Mouse (Mus musculus): Measurements from ENCODE around the gene Cd274. TPM values are rescaled to one million over a fixed set of nuclear protein-coding genes. Genes with fewer than 3 reads are reported as not detected.

The Cd274 gene
- total RNA-seq (2021) = 6.9 and 8.8 TPM in 2 replicates
- long read RNA-seq, partial matches to known transcripts = 2 of 4 reads
- long read RNA-seq, other reads (novel, unspliced or antisense) = 1 of 4 reads

DNA sequence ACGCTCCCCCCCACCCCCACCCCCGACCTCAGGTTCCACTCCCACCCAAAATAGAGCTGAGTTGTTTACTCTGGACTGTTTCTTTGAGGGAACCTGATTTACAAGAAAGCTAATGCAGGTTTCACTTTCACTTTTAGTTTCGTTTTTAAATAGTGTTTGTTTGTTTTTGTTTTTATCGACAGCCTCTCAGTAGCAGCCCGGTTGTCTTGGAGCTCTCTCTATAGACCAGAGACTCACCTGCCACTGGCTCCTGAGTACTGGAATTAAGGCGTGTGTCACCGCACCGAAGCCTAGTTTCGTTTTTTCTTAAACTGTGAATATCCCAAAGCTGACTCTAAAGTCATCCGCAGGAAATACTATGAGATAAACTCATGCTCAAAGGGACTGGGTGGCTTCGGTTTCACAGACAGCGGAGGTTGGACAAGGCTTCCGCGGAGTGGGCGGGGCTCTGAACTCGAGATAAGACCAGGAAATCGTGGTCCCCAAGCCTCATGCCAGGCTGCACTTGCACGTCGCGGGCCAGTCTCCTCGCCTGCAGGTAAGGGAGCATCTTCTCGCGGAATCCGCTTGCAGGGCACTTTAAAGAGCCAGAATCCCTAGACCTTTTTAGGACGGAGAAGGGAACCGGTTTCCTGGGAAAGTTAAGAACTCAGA, at the start of gene Cd274, which contains the start of gene Plgrkt:
Cd274 (plus strand) TSS at position 487 of the 654 bp plus-strand sequence.
Plgrkt (minus strand) TSS at position 422 of the 654 bp plus-strand sequence.
- peak; percentile 84 for DNase-seq

DNA sequence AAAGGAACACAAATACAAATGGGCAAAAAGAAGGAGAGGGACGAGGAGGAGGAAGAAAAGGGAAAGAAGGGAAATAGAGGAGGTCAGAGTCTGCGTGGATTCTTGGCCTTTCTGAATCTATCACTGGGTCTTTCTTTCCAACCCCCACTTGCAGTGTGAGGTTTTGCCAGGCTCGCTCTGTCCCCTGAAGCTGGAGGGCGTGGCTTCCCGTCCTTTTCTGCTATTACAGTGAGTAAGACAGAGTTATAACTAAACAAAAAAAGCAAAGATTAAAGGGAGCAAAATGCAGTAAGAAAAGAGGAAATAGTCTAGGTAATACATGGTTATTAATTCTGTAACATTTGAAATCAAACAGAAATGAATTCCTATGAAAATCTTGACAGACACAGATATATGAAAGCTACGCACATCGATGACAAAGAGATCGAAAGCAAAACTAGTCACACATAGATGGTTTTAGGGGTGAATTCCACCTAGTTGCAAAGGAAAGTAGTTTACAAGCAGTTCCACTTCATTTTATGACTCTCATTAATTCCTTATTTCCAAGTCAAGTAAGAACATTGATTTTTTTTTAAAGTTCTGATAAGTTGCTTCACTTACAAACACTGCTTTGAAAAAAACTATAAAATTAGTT, 43.7 kb upstream of the Cd274 start:
- DNase-seq = no peak

DNA sequence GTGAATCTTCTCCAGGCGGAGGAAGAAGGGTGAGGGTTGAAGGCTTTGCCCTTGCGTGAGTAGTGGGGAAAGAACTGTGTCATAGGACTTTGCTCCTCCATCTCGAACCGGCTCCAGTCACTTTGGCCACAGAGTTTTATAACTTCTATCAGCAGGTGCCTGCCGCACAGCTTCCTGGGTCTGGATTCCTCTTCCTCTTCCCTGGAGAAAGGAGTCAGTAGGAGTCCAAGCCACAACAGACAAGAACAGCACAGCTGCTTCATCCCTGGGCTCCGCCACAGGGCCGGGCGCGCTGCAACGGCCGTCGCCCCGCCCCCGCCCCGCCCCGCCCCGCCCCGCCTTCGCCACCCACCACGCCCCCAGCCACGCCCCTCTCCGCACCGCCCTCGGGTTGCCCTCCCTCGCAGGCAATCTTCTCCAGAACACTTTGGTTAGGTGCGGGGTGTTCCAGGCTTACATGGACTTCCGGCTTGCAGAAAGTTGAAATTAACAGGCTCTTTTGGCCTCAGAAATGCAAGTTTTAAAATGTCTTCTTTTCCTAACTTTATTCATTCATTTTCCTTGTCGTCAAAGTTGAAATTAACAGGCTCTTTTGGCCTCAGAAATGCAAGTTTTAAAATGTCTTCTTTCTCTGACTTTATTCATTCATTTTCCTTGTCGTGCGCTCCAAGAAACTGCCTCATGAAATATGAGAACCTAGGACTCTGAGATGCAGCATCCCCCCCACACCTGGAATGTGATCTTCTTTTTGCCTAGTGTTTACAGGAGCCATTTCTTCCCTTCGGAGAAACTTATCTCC, 42.0 kb upstream of the Cd274 start, which contains the start of gene Insl6:
Insl6 (minus strand) TSS at position 304 of the 799 bp plus-strand sequence.
- DNase-seq = peak; percentile 83

DNA sequence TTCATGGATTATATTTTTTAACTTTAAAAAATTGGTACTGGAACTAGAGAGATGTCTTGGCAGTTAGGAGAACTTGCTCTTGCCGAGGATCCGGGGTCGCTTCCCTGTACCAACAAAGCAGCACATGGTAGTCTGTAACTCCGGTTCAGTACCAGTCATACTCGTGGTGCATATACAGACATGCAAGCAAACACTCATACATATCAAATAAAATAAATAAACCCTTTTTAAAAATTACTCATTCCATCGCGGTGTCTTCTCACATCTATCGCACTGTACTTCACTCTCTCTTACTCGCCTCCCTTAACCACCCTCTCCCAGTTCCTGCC, 41.4 kb upstream of the Cd274 start:
- no peak for DNase-seq

DNA sequence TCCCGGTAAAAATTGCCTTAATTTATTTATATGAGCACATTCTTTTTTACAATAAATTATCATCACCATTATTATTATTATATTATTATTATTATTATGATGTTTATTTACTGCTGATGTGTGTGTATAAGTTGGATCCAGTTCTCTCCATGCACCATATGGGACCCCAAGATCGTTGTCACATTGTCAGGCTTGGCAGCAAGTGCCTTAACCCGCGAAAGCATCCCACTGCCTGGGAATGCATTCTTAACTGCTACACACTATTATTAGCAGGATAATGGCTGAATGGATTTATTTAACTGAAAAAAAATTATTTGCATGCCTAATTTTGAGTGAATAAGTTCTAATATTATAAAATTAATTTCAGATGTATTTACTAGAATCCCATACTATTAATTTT, 40.9 kb upstream of the Cd274 start:
- DNase-seq = no peak

DNA sequence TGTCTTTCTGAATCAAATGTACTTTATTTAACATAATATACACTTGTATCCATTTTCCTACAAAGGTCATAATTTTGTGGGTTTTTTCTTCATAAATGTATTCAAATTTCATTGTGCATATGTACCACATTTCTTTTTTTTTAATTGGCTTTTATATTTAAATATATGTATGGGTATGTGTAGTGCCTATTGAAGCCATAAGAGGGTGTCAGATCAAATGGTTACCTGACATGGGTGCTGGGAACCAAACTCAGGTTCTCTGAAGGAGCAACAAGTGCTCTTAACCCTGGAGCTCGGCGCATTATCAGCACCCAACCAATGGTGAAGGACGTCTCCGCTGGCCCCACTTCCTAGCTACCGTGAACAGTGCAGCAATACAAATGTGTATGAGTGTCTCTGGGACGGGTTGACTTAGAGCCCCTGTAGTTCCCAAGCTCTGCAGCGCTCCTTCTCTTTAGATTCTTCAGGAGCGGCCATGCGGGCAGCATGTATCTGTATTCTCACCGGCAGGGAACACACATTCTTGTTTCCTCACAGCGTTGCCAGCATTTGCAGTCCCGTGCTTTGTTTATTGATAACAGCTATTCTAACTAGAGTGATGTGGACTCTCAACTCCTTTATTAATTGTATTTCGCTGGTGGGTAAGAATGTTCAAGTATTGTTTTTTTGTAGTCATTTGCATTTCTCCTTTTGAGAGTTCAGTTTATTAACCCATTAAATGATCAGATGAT, 40.3 kb upstream of the Cd274 start:
- DNase-seq = no peak

DNA sequence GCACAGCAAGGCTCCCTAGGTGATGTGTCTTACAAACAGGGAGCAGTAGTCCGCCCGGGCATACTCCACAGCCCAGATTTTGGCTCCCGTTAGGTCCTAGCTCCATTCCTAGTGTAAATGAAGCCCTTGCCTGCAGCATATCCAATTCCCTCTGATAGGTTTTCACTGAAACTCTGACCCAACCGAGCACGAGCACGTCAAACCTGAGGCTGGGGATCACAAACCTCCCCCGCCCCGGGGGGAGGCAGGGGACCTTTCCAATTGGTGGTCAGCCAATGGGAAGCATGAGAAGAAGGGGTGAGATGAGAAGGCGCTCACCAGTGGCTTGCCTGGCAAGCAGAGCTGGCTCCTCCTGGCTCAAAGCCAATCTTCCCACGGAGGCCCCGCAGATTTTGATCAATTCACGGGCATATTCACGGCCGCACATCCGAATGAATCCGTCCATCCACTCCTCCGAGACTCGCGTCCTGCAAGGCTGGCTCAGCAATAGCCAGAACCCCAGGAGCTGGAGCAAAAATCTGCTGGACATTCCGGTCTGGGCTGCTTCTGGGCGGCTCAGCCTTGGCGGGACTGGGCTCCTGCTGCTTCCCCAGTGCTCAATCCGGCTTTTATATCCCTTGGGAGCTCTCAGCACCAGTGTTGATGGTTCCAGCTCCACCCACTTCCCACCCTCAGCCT, 33.0 kb upstream of the Cd274 start, which contains the start of gene Rln1:
Rln1 (minus strand) TSS at position 603 of the 678 bp plus-strand sequence.
- DNase-seq = peak; percentile 26

DNA sequence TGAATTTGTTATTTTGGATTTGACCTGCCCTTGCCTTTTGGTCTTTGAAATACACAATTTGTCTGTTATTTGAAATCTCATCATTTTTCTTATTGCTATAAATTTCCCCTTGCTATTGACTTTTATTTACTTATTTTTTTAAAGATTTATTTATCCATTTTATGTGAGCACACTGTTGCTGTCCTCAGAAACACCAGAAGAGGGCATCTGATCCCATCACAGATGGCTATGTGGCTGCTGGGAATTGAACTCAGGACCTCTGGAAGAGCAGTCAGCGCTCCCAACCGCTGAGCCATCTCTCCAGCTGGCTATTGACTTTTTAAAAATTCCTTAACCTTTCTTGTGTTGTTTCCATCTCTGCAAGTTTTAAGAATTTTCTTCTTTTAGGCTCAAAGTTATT, 30.6 kb upstream of the Cd274 start:
- DNase-seq = no peak

DNA sequence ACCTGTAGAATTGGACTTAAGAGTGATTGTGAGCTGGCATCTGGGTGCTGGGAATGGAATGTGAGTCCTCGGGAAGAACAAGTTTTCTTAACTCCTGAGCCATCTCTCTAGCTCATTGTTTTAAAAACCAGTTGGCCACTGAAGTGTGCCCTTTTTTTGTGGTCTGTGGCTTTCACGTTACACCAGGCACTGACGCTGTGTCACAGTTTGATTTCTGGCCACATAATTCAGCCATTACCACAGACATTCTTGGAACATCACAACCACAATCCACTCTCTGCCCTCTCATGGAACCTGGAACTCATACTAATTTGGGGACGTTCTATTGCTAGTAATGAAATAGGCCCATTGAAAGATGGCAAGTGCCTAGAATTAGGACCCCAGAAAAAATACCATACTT, 26.2 kb upstream of the Cd274 start:
- DNase-seq = no peak

DNA sequence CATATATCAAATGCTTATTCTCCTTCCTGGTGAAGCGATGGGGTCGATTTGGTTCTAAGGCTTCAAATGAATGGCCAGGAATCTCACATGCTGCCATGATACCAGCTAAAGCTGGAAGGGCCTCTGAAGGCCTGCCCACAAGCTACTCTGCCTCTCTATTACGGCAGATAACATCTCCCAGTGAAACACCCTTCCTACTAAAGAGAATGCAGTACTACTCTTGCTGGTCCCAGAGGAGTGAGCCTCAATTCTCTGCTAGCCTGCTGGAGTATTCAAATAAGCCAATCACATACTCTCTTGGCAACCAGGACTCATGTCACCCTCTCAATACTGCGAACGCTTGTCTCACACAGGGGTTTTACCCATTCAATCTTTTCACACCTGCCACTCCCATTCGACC, 25.0 kb upstream of the Cd274 start:
- DNase-seq = no peak

DNA sequence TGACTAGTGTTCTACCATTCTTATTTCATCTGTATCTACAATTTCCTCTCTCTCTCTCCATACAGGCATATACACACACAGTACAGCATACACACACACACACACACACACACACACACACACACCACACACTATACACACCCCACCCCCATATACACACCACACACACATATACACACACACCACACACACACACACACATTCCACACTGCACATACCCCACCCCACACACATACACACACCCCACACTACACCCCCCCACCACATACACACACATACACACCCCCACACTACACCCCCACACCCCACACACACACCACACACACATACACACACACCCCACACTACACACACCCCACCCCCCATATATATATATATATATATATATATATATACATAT, 22.4 kb upstream of the Cd274 start:
- no peak for DNase-seq

DNA sequence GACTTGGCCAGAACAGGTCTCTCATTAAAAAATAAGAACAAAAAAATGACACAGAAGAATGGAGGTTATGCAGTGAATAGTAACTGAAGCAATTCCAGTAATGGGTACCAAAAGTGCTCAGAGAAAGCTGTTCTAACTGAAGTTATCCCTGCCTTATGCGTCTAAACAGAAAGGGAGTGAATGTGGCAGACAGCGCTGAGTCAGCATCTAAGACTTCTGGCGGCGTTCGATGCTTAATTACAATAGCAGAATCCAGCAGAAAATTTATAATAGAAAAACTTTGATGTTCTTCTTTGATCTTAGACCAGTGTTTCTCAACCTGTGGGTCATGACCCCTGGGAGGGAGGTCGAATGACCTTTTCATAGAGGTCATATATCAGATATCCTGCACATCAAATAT, 21.6 kb upstream of the Cd274 start:
- no peak for DNase-seq

DNA sequence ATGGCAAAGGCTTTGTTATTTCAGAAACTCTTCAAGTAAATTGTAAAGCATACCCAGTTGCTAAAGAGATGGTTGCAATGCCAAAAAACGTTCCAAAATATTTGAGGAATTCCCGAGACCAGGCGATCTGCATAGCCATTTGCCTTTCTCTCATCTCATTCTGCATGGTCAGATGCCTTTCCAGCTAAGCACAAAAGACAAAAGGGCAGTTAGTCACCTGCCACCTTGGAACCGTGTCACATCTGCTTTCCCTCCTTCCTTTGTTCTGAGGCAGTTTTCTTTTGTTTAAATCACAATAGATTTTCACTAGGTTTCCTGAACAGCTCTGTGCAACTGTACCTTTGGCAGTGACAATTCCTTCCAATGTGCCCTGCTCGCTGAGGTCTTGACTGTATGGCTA, 16.3 kb upstream of the Cd274 start:
- DNase-seq = no peak

DNA sequence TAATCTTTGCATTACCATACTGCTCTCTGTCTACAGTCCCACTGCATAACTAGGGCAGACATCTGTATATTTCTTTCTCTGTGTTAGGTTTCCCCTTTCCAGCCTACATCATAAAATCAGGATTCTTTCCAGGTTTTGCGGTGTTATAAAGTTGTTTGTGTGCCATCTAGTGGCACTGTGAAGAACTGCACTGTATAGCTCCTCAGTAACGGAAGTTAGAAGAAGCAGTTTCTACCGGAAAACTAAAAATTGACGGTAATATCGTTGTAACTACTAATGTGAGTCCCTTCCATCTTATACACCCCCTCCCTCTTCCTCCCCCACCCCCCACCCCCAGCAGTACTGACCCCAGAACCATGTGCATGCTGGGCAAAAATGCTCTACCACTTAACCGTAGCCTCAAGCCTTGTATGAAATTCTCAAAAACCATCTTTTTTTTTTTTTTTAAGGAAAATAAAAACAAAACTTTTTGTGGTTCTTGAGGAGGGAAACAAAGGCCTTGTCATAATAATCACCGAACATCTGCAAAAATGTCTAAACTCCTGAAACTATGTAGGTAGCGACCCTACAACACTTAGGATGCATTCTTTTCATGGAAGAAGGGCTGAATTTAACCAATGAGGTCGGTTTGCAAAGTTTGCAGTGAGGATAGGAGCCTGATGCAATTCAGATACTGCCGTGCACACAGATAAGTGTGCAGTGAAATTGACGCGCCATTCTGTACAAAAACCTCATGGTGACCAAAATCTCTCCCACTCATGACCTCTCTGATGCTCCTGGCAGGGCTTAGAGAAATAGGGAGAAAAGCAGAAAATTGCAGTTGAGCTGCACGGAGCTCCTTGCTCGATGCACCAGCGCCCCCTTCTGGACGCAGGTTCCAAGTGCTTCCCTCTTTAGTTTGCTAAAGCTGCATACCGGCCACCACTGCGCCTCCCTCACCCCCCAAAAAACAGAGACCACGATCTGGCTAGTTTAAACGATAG, 12.1 kb upstream of the Cd274 start:
- peak; percentile 91 for DNase-seq

DNA sequence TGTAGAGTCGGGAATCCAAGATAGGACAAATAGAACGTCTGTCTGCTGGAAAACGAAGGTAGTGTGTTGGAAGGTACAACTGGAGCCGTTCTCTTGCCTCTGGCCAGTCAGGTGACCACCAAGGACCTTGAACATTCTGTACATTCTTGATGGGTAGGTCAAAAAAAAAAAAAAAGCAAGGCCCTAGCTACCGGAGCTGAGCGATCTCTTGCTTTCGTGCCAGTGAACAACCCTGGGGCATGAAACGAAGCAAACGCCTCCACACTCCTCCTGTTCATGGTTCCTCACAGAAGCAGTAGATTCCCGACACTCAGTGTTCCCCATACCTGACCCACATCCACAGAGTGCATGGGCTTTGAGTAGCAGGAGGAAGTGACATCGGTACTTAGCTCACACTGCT, 11.0 kb upstream of the Cd274 start:
- DNase-seq = no peak

DNA sequence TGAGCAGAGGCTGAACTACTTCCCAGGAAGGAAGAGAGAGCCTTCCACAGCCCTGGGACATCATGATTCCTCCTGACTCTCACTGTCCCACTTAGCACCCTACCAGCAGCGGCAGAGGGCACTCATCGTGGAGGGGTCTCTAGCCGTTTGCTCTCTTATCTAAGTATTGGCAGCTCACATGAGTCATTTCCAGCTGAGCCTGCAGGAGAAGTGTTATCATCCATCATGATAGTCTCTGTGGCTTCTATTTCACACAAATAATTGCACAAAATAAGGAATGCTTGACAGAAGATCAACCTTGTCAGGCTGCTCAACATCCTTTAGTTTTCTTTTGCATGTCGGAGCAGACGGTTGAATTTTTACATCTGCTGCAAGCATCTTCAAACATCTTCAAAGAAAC, 7.0 kb upstream of the Cd274 start:
- DNase-seq = no peak

DNA sequence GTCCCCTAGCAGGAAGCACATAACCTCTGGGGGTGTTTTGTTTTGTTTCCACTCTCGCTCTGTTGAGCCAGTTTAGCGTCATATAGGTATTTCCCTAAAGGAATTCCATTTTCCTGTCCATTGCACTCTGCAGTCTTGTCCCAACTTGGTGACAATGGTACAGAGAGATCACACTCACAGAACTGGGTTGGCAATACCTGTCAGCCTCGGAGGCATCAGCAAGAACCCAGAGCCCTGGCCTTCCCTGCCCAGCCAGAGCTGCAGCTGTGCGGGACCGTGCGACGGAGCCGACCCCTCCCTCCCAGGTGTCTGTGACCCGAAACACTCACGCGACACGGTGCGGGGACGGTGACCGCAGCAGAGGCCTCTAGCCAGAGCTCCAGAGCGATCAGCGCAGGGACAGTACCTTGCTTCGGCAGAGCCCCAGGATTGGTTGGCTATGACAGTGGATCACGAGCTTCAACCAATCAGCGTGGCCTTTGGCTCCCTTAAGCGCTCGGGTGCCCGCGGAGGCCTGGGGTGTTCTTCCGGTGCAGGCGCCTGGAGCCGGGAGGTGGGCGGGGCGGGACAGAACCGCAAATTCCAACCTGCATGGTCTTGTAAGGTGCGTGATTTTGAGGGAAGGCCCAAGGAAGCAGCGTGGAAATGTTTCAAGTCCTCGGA, 5.7 kb upstream of the Cd274 start:
- DNase-seq = peak; percentile 92

DNA sequence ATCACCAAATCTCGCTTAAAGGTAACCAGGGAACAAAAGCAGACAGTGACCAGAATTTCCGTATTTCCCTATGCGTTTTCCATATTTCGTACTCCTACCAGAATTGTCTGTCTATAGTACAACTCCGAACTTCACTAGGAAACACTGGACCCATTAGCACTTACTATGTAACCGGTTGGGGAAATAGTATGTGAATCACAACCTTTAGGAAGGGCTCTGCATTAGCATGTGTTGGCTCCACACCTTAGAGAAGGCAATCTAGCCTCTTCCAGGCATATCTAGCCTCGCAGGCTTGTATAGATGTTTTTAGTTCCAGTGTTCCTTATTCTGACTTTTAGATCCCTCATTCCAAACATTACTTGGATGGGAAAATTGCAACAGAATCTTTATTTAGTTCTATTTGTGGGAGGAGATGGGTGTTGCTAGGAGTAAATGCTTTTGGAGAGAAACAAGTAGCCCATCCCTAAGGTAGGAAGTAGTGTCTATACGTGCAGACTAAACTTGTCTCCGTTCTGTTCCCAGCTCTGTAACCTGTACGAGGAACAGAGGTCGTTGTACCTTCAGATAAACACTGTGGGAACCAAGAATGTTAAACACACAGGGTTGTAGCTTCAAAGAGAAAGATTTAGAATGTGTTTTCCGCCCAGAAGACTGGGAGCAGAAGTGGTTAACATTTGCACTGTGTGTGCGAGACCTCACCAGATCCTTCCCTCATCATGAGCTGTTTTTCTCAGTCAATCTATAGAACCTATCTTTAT, 4.9 kb upstream of the Cd274 start:
- DNase-seq = no peak

DNA sequence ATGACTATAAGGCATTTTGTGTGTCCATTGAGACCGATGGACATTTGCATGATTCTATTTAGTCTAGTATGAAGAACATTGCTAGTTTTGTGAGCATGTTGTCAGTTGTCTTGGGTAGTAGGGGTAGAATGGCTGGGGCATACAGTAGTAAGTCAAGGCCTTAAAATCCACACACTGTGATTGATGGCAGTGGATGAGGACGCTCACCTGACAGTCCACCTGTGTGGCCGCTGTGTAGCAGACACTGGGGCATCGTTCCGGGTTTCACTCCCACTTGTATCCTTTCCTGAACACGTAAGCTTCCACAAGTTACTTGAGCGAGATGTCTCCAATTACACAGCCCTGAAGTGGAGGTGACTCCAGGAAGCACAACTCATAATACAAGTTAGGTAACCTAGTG, 3.7 kb upstream of the Cd274 start:
- no peak for DNase-seq
